Comparison of ENCODE assay signal across 12 mouse cellular contexts in the genomic region with DNA sequence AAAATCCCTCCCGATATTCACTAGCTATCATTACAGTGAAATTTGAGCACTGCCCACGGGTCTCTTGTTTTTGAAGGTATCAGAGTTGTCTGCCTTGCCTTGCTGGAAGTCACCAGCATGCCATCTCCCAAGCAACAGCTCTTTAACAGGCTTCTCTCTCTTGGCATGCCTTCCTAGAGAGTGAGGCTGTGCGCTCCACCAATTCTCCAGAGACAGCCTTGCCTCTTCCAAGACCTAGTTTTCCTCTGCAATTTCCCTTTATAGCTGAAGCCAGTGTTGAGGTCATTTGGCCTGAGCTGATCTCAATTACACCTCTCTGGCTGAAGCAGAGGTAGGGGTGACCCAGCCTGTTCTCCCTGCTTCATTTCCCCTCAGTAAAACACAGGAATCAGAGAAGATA.
DNase-seq lines count a peak whose midpoint lies in the region; ATAC-seq lines count a peak whose summit lies in the region.
"Had no signal": no experiment of that assay in that cellular context is flagged by ENCODE, and none has a peak within 500 bp of the region (broad histone marks: within the 10 kb centered on the region; RNA-seq: fewer than 3 reads in every experiment).

No protein-coding gene starts in this region.

- H3K36me3 ChIP-seq in hindbrain, embryonic 16.5 days (ENCODE audit: control insufficient read depth, insufficient read depth, low read length) = no peaks in the 10 kb centered on the region
- no peaks in the 10 kb centered on the region for H3K36me3 ChIP-seq in hindbrain, embryonic 13.5 days

- no peak overlapping the region for H3K4me3 ChIP-seq in hindbrain, embryonic 16.5 days (ENCODE audit: low read length)
- H3K4me3 ChIP-seq in hindbrain, embryonic 13.5 days = no peak overlapping the region
- H3K4me3 ChIP-seq: heart, adult 2 months had no signal

- peak overlapping the region; percentile 56; the same call in 1 of the 2 replicates for H3K27ac ChIP-seq in hindbrain, embryonic 16.5 days (ENCODE audit: low read depth, low read length)
- H3K27ac ChIP-seq in hindbrain, embryonic 13.5 days = no peak overlapping the region
- H3K27ac ChIP-seq: heart, adult 2 months had no signal

- H3K9me3 ChIP-seq in hindbrain, embryonic 16.5 days (ENCODE audit: control insufficient read depth, low read length) = no peaks in the 10 kb centered on the region
- H3K9me3 ChIP-seq in hindbrain, embryonic 13.5 days = no peaks in the 10 kb centered on the region

- peak; percentile 0 for DNase-seq in cerebellum, adult 8-10 months
- DNase-seq in cerebellum, adult 11 months = no peak
- DNase-seq in cerebellum, postnatal 25 days = peak; percentile 20 to 40
- DNase-seq in layer of hippocampus, adult 9-11 months = peak; percentile 42
- no peak for DNase-seq in ovary, postnatal 10 days (ENCODE audit: low spot score)
- DNase-seq in Muller cell, postnatal 12 days (ENCODE audit: inconsistent ontology term) = no peak
- DNase-seq: kidney, adult 11 months; lung, embryonic 14.5 days had no signal

- H3K4me2 ChIP-seq in hindbrain, embryonic 16.5 days (ENCODE audit: low read length) = no peak overlapping the region
- H3K4me2 ChIP-seq in hindbrain, embryonic 13.5 days = no peak overlapping the region
- H3K4me2 ChIP-seq: lung, embryonic 14.5 days had no signal

- no peak overlapping the region for H3K9ac ChIP-seq in hindbrain, embryonic 16.5 days (ENCODE audit: low read depth, low read length)
- no peak overlapping the region for H3K9ac ChIP-seq in hindbrain, embryonic 13.5 days
- H3K9ac ChIP-seq: lung, embryonic 14.5 days had no signal

- peaks cover 4% of the 10 kb centered on the region for H3K4me1 ChIP-seq in hindbrain, embryonic 16.5 days (ENCODE audit: control insufficient read depth, insufficient read depth, low read depth, low read length)
- no peaks in the 10 kb centered on the region for H3K4me1 ChIP-seq in hindbrain, embryonic 13.5 days (replicated peaks)

- no peaks in the 10 kb centered on the region for H3K27me3 ChIP-seq in hindbrain, embryonic 16.5 days (replicated peaks; ENCODE audit: control insufficient read depth, insufficient read depth, low read length)
- H3K27me3 ChIP-seq in hindbrain, embryonic 13.5 days = no peaks in the 10 kb centered on the region
- H3K27me3 ChIP-seq: Patski had no signal

- 36% methylated on average over 3 of the region's 3 CpGs for WGBS in hindbrain, embryonic 16.5 days
- WGBS in hindbrain, embryonic 13.5 days = 60% methylated on average over 3 of the region's 3 CpGs

- peak; percentile 24; the same call in 1 of the 2 replicates for ATAC-seq in hindbrain, embryonic 16.5 days
- no peak for ATAC-seq in hindbrain, embryonic 13.5 days (ENCODE audit: low FRiP score)
- ATAC-seq: Patski had no signal

Comparison
In these comparisons a context has a peak if more than half of its experiments do, and no peak if none do; other contexts are left out.
1. DNase-seq: peak in cerebellum, adult 8-10 months (single experiment), cerebellum, postnatal 25 days (2 of 2) and layer of hippocampus, adult 9-11 months (single experiment); none in cerebellum, adult 11 months (single experiment), ovary, postnatal 10 days (single experiment) and Muller cell, postnatal 12 days (single experiment).